Mouse (Mus musculus): ENCODE measurements around the gene Jsrp1. TPM values are rescaled to one million over a fixed set of nuclear protein-coding genes. Genes with fewer than 3 reads are reported as not detected.

Gene Jsrp1
- polyA plus RNA-seq, 1 experiment, result 343 TPM

GRCm38 (mm10) chr10:80838346-80838912 lies 25.1 kb upstream of the Jsrp1 start:
- Histone ChIP-seq H3K4me2 (ENCODE audit: low read depth) (no peak overlapping the region), H3K79me2 (ENCODE audit: control insufficient read depth, insufficient read depth) (no peaks in the 10 kb centered on the region), H3ac (ENCODE audit: control insufficient read depth, insufficient read length) (no peak overlapping the region), H3K36me3 (ENCODE audit: control insufficient read depth, insufficient read depth) (no peaks in the 10 kb centered on the region), H3K4me3 (no peak overlapping the region), H3K27me3 (ENCODE audit: control insufficient read depth, insufficient read depth, insufficient read length) (peaks cover 16% of the 10 kb centered on the region)
- no peak for TF ChIP-seq REST (IDR thresholded peaks at IDR 0.05; ENCODE audit: insufficient read depth, insufficient read length)
- TF ChIP-seq TCF12 (IDR thresholded peaks at IDR 0.05; ENCODE audit: insufficient read depth, poor library complexity, severe bottlenecking), result no peak
- TF ChIP-seq MYOD1 (IDR thresholded peaks at IDR 0.05; ENCODE audit: control insufficient read depth in 1 of 3, insufficient read length in 2 of 3, low read depth in 2 of 3), result peak in 2 of 3 experiments; percentile 2 to 57

GRCm38 (mm10) chr10:80837827-80838226 lies 24.5 kb upstream of the Jsrp1 start:
- H3K4me2 ChIP-seq (ENCODE audit: low read depth), result no peak overlapping the region
- no peak overlapping the region for H3ac ChIP-seq (ENCODE audit: control insufficient read depth, insufficient read length)
- peaks cover 10% of the 10 kb centered on the region for H3K27me3 ChIP-seq (ENCODE audit: control insufficient read depth, insufficient read depth, insufficient read length)
- H3K36me3 ChIP-seq (ENCODE audit: control insufficient read depth, insufficient read depth), result no peaks in the 10 kb centered on the region
- no peaks in the 10 kb centered on the region for H3K79me2 ChIP-seq (ENCODE audit: control insufficient read depth, insufficient read depth)
- H3K4me3 ChIP-seq, result no peak overlapping the region
- no peak for TF ChIP-seq SRF (IDR thresholded peaks at IDR 0.05; ENCODE audit: control insufficient read depth, insufficient read length, low read depth)
- TF ChIP-seq USF1 (IDR thresholded peaks at IDR 0.05; ENCODE audit: low read depth), result no peak
- TF ChIP-seq MYOG (IDR thresholded peaks at IDR 0.05; ENCODE audit: control insufficient read depth in 1 of 3, insufficient read depth in 1 of 3, insufficient read length in 2 of 3, low read depth in 2 of 3), result no peak
- no peak for TF ChIP-seq MAX (IDR thresholded peaks at IDR 0.05; ENCODE audit: low read depth)
- TF ChIP-seq REST (IDR thresholded peaks at IDR 0.05; ENCODE audit: insufficient read depth, insufficient read length), result no peak
- no peak for TF ChIP-seq MYOD1 (IDR thresholded peaks at IDR 0.05; ENCODE audit: control insufficient read depth in 1 of 3, insufficient read length in 2 of 3, low read depth in 2 of 3)
- TF ChIP-seq POLR2A (IDR thresholded peaks at IDR 0.05; ENCODE audit: insufficient read length, low read depth), result no peak
- no peak for TF ChIP-seq TCF3 (IDR thresholded peaks at IDR 0.05; ENCODE audit: insufficient read length, low read depth)

DNA sequence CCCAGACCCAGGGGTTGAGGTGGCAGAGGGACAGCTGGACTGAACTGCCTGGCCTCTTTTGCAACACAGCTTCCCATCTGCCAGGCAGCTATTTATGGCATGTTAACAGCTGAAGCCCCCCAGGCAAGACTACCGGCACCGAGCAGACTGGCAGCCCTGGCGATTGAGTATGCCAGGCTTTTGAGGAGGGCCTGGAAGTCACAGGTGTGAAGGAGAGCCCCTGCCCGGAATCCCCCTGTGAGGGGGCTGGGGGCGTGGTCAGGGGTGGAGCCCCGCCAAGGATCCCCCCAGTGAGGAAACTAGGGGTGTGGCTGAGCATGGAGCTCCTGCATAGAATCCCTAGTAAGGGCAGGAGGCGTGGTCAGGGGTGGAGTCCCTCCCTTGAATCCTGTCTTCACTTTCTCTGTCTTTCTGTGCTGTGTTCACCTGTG lies 23.7 kb upstream of the Jsrp1 start:
- Histone ChIP-seq H3K4me3 (no peak overlapping the region), H3K79me2 (ENCODE audit: control insufficient read depth, insufficient read depth) (no peaks in the 10 kb centered on the region), H3ac (ENCODE audit: control insufficient read depth, insufficient read length) (no peak overlapping the region), H3K27me3 (ENCODE audit: control insufficient read depth, insufficient read depth, insufficient read length) (peaks cover 2% of the 10 kb centered on the region), H3K36me3 (ENCODE audit: control insufficient read depth, insufficient read depth) (no peaks in the 10 kb centered on the region), H3K4me2 (ENCODE audit: low read depth) (peak overlapping the region; percentile 31)
- peak; percentile 84 for TF ChIP-seq TCF3 (IDR thresholded peaks at IDR 0.05; ENCODE audit: insufficient read length, low read depth)
- TF ChIP-seq TCF12 (IDR thresholded peaks at IDR 0.05; ENCODE audit: insufficient read depth, poor library complexity, severe bottlenecking), result peak; percentile 83
- TF ChIP-seq MYOD1 (IDR thresholded peaks at IDR 0.05; ENCODE audit: control insufficient read depth in 1 of 3, insufficient read length in 2 of 3, low read depth in 2 of 3), result peak; percentile 62 to 96 (median 88)
- TF ChIP-seq MYOG (IDR thresholded peaks at IDR 0.05; ENCODE audit: control insufficient read depth in 1 of 3, insufficient read depth in 1 of 3, insufficient read length in 2 of 3, low read depth in 2 of 3), result peak; percentile 91 to 95 (median 94)
- TF ChIP-seq REST (IDR thresholded peaks at IDR 0.05; ENCODE audit: insufficient read depth, insufficient read length), result no peak
- TF ChIP-seq CEBPB (IDR thresholded peaks at IDR 0.05; ENCODE audit: insufficient read depth, poor library complexity, severe bottlenecking), result peak; percentile 70; the same call in 1 of the 2 replicates
- no peak for TF ChIP-seq SRF (IDR thresholded peaks at IDR 0.05; ENCODE audit: control insufficient read depth, insufficient read length, low read depth)

- Histone ChIP-seq H3K27me3 (ENCODE audit: control insufficient read depth, insufficient read depth, insufficient read length) (no peaks in the 10 kb centered on the region), H3K79me2 (ENCODE audit: control insufficient read depth, insufficient read depth) (no peaks in the 10 kb centered on the region), H3K4me2 (ENCODE audit: low read depth) (no peak overlapping the region), H3K36me3 (ENCODE audit: control insufficient read depth, insufficient read depth) (peaks cover 2% of the 10 kb centered on the region), H3K4me3 (no peak overlapping the region), H3ac (ENCODE audit: control insufficient read depth, insufficient read length) (no peak overlapping the region)
- TF ChIP-seq REST (IDR thresholded peaks at IDR 0.05; ENCODE audit: insufficient read depth, insufficient read length) (no peak), SRF (IDR thresholded peaks at IDR 0.05; ENCODE audit: control insufficient read depth, insufficient read length, low read depth) (no peak), POLR2AphosphoS2 (IDR thresholded peaks at IDR 0.05; ENCODE audit: insufficient read length, low read depth) (no peak), USF1 (IDR thresholded peaks at IDR 0.05; ENCODE audit: low read depth) (no peak), E2F4 (IDR thresholded peaks at IDR 0.05; ENCODE audit: insufficient read depth) (no peak), MYOD1 (IDR thresholded peaks at IDR 0.05; ENCODE audit: control insufficient read depth in 1 of 3, insufficient read length in 2 of 3, low read depth in 2 of 3) (no peak), TCF12 (IDR thresholded peaks at IDR 0.05; ENCODE audit: insufficient read depth, poor library complexity, severe bottlenecking) (no peak), POLR2A (IDR thresholded peaks at IDR 0.05; ENCODE audit: insufficient read length, low read depth) (no peak), TCF3 (IDR thresholded peaks at IDR 0.05; ENCODE audit: insufficient read length, low read depth) (no peak), MYOG (IDR thresholded peaks at IDR 0.05; ENCODE audit: control insufficient read depth in 1 of 3, insufficient read depth in 1 of 3, insufficient read length in 2 of 3, low read depth in 2 of 3) (no peak), MAX (IDR thresholded peaks at IDR 0.05; ENCODE audit: low read depth) (no peak), CEBPB (IDR thresholded peaks at IDR 0.05; ENCODE audit: insufficient read depth, poor library complexity, severe bottlenecking) (no peak)
Measured at GRCm38 (mm10) chr10:80835617-80836016, 22.3 kb upstream of the Jsrp1 start.

DNA sequence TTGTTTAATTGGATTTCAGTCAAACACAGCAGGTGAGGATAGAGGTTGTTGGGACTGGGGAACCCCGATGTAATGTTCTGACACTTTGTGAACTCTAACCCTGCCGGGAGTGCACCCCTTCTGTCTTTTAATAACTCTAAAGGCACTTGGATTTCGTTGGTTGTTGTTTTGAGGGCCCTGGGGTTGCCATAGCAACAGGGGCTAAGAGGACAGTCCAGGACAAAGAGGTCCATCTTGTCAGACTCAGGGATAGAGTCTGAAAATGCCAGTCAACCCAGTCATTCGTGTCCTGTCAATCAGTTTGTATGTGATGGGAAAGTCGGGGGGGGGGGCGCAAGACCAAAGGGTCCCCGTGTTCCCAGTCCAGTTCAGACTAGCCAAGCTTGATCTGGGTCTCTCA lies 19.5 kb upstream of the Jsrp1 start:
- Histone ChIP-seq H3K27me3 (ENCODE audit: control insufficient read depth, insufficient read depth, insufficient read length) (no peaks in the 10 kb centered on the region), H3K4me2 (ENCODE audit: low read depth) (no peak overlapping the region), H3ac (ENCODE audit: control insufficient read depth, insufficient read length) (no peak overlapping the region), H3K4me3 (no peak overlapping the region), H3K79me2 (ENCODE audit: control insufficient read depth, insufficient read depth) (peaks cover 14% of the 10 kb centered on the region), H3K36me3 (ENCODE audit: control insufficient read depth, insufficient read depth) (peaks cover 14% of the 10 kb centered on the region)
- TF ChIP-seq CEBPB (IDR thresholded peaks at IDR 0.05; ENCODE audit: insufficient read depth, poor library complexity, severe bottlenecking) (no peak), SRF (IDR thresholded peaks at IDR 0.05; ENCODE audit: control insufficient read depth, insufficient read length, low read depth) (no peak), MYOG (IDR thresholded peaks at IDR 0.05; ENCODE audit: control insufficient read depth in 1 of 3, insufficient read depth in 1 of 3, insufficient read length in 2 of 3, low read depth in 2 of 3) (no peak), TCF3 (IDR thresholded peaks at IDR 0.05; ENCODE audit: insufficient read length, low read depth) (no peak)

Measured in myocyte (in vitro differentiated cells).